Mouse (Mus musculus): Measurements from ENCODE around the gene Bank1. TPM values are rescaled to one million over a fixed set of nuclear protein-coding genes. Genes with fewer than 3 reads are reported as not detected.
A peak's percentile ranks its signal among the peaks of the same experiment; 100 is the strongest.

The Bank1 gene
- polyA plus RNA-seq, 1 experiment from 2014 or later, result 0.61 TPM

- no peaks in the 10 kb centered on the region for H3K9me3 ChIP-seq
- H3K4me1 ChIP-seq (replicated peaks), result no peaks in the 10 kb centered on the region
- no peak overlapping the region for H3K27ac ChIP-seq
- ATAC-seq (ENCODE audit: low FRiP score), result no peak
- no peaks in the 10 kb centered on the region for H3K36me3 ChIP-seq
- H3K27me3 ChIP-seq, result no peaks in the 10 kb centered on the region
- no peak overlapping the region for H3K4me2 ChIP-seq
- H3K9ac ChIP-seq, result no peak overlapping the region
- no peak overlapping the region for H3K4me3 ChIP-seq
- WGBS, result 82% methylated on average over 5 of the region's 5 CpGs
Observed at GRCm38 (mm10) chr3:136247331-136247730, 78.5 kb downstream of the Bank1 start.

- no peaks in the 10 kb centered on the region for H3K9me3 ChIP-seq
- whole genome bisulfite sequencing, result 23% methylated on average over 2 of the region's 2 CpGs
- no peak overlapping the region for H3K4me3 ChIP-seq
- no peak overlapping the region for H3K27ac ChIP-seq
- no peaks in the 10 kb centered on the region for H3K4me1 ChIP-seq (replicated peaks)
- H3K36me3 ChIP-seq, result no peaks in the 10 kb centered on the region
- H3K4me2 ChIP-seq, result no peak overlapping the region
- no peaks in the 10 kb centered on the region for H3K27me3 ChIP-seq
- no peak for ATAC-seq (ENCODE audit: low FRiP score)
- H3K9ac ChIP-seq, result no peak overlapping the region
Observed at GRCm38 (mm10) chr3:136244931-136245330, 80.9 kb downstream of the Bank1 start.

DNA sequence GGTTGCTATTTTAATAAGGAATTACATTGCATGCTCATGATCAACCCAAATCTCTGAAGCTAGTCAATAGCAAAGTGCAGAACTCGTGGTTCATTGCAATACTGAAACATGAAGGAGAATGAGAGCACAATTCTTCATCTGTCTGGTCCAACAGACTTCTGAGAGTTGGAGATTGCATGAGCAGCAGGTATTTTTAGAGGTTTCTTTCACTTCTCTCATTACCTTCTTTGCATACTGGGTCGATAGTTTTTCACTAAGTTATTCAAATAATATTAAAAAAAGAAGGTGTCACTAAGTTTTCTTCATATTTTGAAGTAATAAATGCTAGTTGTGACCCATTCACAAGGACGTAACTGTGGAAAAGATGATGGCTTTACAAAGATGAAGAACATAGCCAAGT lies 87.1 kb downstream of the Bank1 start:
- H3K27ac ChIP-seq, result no peak overlapping the region
- H3K27me3 ChIP-seq, result no peaks in the 10 kb centered on the region
- no peaks in the 10 kb centered on the region for H3K36me3 ChIP-seq
- no peak overlapping the region for H3K4me3 ChIP-seq
- no peaks in the 10 kb centered on the region for H3K9me3 ChIP-seq
- no peak overlapping the region for H3K4me2 ChIP-seq
- no peaks in the 10 kb centered on the region for H3K4me1 ChIP-seq (replicated peaks)
- WGBS, result 85% methylated on average over 3 of the region's 3 CpGs
- ATAC-seq (ENCODE audit: low FRiP score), result no peak
- H3K9ac ChIP-seq, result no peak overlapping the region

DNA sequence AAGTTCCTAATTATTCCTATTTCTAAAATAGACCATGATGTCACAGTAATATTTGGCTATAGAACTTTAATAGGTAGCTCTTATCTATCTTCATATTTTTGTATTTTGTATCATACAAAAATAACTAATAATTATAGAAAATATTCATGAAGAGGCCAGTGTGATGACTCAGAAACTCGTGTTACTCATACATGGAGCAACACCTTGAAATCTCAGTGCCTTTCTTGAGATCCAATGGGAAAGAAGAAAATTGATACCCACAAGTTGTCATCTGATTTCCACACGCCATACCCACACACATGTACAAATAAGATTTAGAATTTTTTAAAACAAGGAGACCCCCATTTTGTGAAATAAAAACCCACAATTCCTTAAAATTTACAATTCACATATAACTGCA lies 92.4 kb downstream of the Bank1 start:
- Histone ChIP-seq H3K4me2 (no peak overlapping the region), H3K9ac (no peak overlapping the region), H3K36me3 (no peaks in the 10 kb centered on the region), H3K27me3 (no peaks in the 10 kb centered on the region), H3K4me1 (replicated peaks) (no peaks in the 10 kb centered on the region), H3K9me3 (no peaks in the 10 kb centered on the region), H3K27ac (no peak overlapping the region), H3K4me3 (no peak overlapping the region)
- ATAC-seq (ENCODE audit: low FRiP score), result no peak
- WGBS, result 86% methylated on average over 2 of the region's 2 CpGs

DNA sequence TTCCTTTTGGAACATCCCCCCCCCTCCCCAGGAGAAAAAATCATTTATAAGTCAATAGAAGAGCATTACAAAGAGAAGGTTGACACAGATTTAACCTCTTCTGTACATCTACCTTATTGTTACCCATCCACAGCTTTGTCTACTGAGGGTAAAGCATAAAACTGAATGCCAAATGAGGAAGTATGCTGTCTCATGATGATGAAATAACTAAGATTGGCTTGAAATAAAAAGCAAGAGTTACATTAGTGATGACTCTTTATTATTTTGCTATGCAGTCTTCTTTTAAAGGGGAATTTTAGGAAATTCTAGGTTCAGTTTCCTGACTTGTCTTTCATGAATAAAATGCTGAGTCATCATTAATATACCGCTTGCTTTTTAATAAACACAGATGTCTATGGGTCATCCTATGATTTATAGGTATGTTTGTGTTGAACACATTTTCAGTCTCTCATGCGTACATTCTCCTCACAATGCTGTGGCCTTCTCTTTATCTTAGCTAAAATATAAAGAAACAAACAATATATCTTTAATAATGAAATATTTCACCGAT lies 95.2 kb downstream of the Bank1 start:
- Histone ChIP-seq H3K4me3 (no peak overlapping the region), H3K36me3 (no peaks in the 10 kb centered on the region), H3K27ac (no peak overlapping the region), H3K4me1 (replicated peaks) (no peaks in the 10 kb centered on the region), H3K4me2 (no peak overlapping the region), H3K9ac (no peak overlapping the region), H3K27me3 (no peaks in the 10 kb centered on the region), H3K9me3 (no peaks in the 10 kb centered on the region)
- ATAC-seq (ENCODE audit: low FRiP score), result no peak
- WGBS, result 92% methylated on average over 3 of the region's 3 CpGs

DNA sequence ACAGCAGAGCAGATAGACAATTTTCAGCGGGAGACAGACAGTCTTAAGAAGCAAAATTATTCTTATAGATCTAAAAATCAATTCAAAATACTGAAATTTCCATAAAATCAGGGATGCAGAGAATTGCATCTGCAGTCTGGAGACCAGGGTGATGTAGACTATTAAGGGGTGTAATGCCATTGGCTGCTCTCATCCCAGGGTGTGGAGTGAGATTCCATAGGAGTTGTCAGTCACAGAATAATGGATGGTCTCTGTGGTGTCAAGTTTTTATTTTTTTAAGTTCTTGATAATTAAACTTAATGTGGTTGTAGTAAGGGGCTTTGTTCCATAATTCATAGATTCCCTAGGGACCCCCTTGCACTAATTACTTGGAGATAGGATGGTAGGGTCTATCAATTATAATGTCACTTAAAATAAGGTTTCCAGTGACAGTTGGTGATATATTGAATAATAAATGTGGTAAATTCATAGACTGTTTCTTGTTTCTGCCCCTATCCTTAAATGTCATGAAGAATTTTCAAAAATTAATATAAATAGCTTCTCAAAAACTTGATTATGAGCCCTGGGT lies 136.1 kb downstream of the Bank1 start:
- H3K27ac ChIP-seq, result no peak overlapping the region; the same call in 1 of the 2 replicates
- no peak overlapping the region for H3K4me3 ChIP-seq
- WGBS, result 77% methylated on average over 1 of the region's 1 CpGs

DNA sequence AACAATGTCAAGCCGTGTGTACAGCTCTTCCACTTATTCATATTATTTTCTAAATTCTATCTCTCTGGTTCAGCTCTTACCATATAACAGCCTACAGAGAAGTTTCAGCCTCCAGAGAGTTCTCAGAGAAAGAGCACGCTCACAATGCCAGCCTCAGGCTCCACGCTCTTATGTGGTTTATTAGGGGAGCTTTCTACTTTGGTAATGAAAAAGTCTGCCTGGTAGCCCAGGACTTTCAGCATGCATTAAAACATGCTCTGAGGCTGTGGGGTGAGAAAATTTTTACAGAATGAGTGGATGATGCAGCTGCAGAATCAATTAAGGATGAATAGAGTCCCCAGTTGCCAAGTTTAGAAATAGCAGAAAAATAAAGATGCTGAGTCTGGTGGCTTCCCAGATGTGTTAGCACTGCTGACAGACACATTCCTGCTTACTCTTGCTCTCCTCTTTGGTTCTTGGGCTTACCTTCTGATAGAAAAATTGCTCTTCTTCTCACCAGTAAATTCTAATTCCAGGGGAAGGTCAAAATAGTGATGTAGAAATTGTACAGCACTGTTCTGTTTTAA lies 139.2 kb downstream of the Bank1 start:
- 77% methylated on average over 3 of the region's 3 CpGs for WGBS
- Histone ChIP-seq H3K36me3 (no peaks in the 10 kb centered on the region), H3K9ac (no peak overlapping the region), H3K4me1 (replicated peaks) (no peaks in the 10 kb centered on the region), H3K27me3 (no peaks in the 10 kb centered on the region), H3K4me2 (no peak overlapping the region), H3K4me3 (no peak overlapping the region), H3K9me3 (no peaks in the 10 kb centered on the region), H3K27ac (no peak overlapping the region)
- no peak for ATAC-seq (ENCODE audit: low FRiP score)

More for the DNA sequence above, 136.1 kb downstream of the Bank1 start:
- H3K4me1 ChIP-seq (replicated peaks), result no peaks in the 10 kb centered on the region
- no peak overlapping the region for H3K9ac ChIP-seq
- no peaks in the 10 kb centered on the region for H3K9me3 ChIP-seq
- H3K36me3 ChIP-seq, result no peaks in the 10 kb centered on the region
- ATAC-seq (ENCODE audit: low FRiP score), result peak; percentile 84
- H3K27me3 ChIP-seq, result no peaks in the 10 kb centered on the region
- no peak overlapping the region for H3K4me2 ChIP-seq

GRCm38 (mm10) chr3:136171631-136172030 lies 154.2 kb downstream of the Bank1 start:
- no peak overlapping the region for H3K4me2 ChIP-seq
- no peaks in the 10 kb centered on the region for H3K9me3 ChIP-seq
- no peaks in the 10 kb centered on the region for H3K36me3 ChIP-seq
- no peak overlapping the region for H3K9ac ChIP-seq
- H3K27ac ChIP-seq, result no peak overlapping the region
- H3K27me3 ChIP-seq, result no peaks in the 10 kb centered on the region
- no peaks in the 10 kb centered on the region for H3K4me1 ChIP-seq (replicated peaks)
- no peak for ATAC-seq (ENCODE audit: low FRiP score)
- H3K4me3 ChIP-seq, result no peak overlapping the region

DNA sequence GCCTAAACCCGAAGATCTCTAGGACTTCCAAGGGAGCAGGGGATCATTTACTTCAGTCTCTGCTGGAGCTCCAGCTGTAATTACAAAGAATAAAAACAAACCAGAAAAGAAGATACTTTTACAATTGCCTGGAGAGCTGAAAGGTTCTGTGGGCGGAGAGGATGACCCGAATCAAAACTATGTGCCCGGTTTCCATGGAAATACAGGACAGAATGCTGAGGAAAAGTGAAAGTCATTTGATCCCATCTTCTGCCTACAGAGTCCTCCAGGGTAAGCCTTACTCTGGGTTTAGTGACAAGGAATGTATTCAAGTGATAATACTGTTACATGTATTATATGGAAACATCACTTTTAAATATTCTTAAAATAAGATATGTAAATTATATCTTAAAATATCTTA lies 157.8 kb downstream of the Bank1 start:
- WGBS, result 26% methylated on average over 4 of the region's 4 CpGs
- no peaks in the 10 kb centered on the region for H3K9me3 ChIP-seq
- H3K4me1 ChIP-seq (replicated peaks), result no peaks in the 10 kb centered on the region
- no peak overlapping the region for H3K27ac ChIP-seq
- no peak overlapping the region for H3K9ac ChIP-seq
- H3K27me3 ChIP-seq, result no peaks in the 10 kb centered on the region
- H3K4me2 ChIP-seq, result no peak overlapping the region
- no peaks in the 10 kb centered on the region for H3K36me3 ChIP-seq
- ATAC-seq (ENCODE audit: low FRiP score), result no peak
- H3K4me3 ChIP-seq, result no peak overlapping the region

DNA sequence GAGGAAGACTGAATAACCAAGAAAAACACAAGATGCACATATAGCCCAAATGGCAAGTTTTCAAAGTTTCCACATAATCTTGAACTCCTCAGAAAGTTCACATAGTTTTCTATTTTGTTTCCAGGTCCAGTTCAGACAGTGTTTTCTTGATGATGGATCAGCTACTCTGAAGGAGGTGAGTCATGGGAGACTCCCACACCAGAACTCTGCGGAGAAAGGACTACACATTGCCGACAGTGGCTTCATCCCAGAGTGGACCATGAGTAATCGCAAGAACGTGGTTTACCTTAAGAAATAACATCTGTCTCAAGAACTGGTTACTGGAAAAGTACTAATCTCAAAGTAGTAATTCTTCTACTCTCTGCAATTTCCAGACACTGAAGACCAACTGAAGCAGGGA lies 159.2 kb downstream of the Bank1 start:
- Histone ChIP-seq H3K4me1 (replicated peaks) (no peaks in the 10 kb centered on the region), H3K27me3 (no peaks in the 10 kb centered on the region), H3K4me2 (no peak overlapping the region), H3K9me3 (no peaks in the 10 kb centered on the region), H3K4me3 (no peak overlapping the region), H3K9ac (no peak overlapping the region), H3K27ac (no peak overlapping the region), H3K36me3 (no peaks in the 10 kb centered on the region)
- no peak for ATAC-seq (ENCODE audit: low FRiP score)
- 94% methylated on average over 4 of the region's 4 CpGs for WGBS

GRCm38 (mm10) chr3:136166033-136166361 lies 159.9 kb downstream of the Bank1 start:
- Histone ChIP-seq H3K4me1 (replicated peaks) (no peaks in the 10 kb centered on the region), H3K4me3 (no peak overlapping the region), H3K9ac (no peak overlapping the region), H3K27me3 (no peaks in the 10 kb centered on the region), H3K9me3 (no peaks in the 10 kb centered on the region), H3K4me2 (no peak overlapping the region), H3K36me3 (no peaks in the 10 kb centered on the region), H3K27ac (no peak overlapping the region)
- ATAC-seq (ENCODE audit: low FRiP score), result no peak
- 89% methylated on average over 2 of the region's 2 CpGs for WGBS

DNA sequence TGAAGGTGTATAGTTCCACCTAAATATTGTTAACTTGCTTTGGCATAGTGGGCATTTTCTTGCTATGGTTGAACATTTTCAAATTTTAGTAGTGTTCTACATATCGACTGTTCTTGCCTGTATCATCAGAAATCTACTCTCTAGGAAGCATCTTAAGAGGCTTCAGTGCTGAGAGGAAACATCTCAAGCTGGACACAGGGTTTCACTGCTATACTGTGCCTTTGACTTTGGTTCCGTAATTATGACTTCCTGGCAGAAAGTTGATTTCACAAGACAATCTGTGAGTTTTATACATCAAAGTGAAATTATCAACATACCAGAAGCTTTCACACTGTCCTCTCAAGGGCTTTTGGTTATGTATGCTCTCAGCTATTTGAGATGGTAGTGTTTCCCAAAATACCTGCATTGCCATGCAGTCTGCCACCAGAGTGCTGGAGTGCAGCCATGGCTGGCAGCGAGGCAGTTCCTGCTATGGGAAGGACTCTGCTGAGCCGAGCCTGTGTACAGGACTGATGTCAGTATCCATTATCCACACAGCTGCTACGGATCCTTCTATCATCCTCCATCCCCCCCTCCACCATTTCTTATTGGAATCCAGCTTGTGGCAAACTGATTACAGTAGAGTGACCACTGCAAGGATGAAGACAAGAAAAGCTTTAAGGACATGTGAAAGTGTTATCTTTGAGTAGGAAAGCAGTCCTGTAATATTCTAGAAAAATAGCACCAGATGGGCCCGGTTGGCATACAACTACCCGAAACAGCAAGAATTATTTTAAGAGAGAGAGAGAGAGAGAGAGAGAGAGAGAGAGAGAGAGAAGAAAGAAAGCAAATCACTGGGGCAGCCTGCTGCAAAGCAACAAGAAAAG lies 160.5 kb downstream of the Bank1 start:
- H3K36me3 ChIP-seq, result no peaks in the 10 kb centered on the region

DNA sequence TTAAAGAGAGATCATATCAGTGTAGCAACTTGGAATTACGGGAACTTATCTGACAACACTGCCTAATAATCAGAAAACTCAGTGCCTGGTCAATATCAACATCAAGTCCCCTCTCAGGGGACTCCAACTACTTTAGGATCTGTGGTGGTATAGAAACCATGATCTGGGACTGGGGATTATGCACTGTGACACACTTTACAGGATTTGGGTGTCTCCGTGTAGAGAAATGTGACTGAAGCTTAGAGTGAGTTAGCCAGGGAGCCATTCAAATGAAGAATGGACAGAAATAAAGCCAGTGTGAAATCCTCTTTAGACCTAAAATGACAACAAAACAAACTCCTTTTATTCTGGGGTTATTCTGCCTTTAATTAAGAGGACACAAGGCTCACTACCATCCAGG lies 167.8 kb downstream of the Bank1 start:
- H3K9ac ChIP-seq, result no peak overlapping the region
- H3K27me3 ChIP-seq, result no peaks in the 10 kb centered on the region
- no peak overlapping the region for H3K4me2 ChIP-seq
- no peak overlapping the region for H3K4me3 ChIP-seq
- ATAC-seq (ENCODE audit: low FRiP score), result no peak
- no peaks in the 10 kb centered on the region for H3K9me3 ChIP-seq
- no peaks in the 10 kb centered on the region for H3K4me1 ChIP-seq (replicated peaks)
- H3K36me3 ChIP-seq, result no peaks in the 10 kb centered on the region
- 87% methylated on average over 2 of the region's 2 CpGs for WGBS
- H3K27ac ChIP-seq, result no peak overlapping the region

More for the DNA sequence above, 160.5 kb downstream of the Bank1 start:
- Histone ChIP-seq H3K4me3 (no peak overlapping the region), H3K9ac (no peak overlapping the region), H3K9me3 (no peaks in the 10 kb centered on the region), H3K27ac (no peak overlapping the region), H3K4me2 (no peak overlapping the region), H3K27me3 (no peaks in the 10 kb centered on the region), H3K4me1 (replicated peaks) (no peaks in the 10 kb centered on the region)
- ATAC-seq (ENCODE audit: low FRiP score), result no peak
- whole genome bisulfite sequencing, result 88% methylated on average over 7 of the region's 7 CpGs
